Mouse (Mus musculus) spleen, postnatal 14 days (tissue): ENCODE measurements around the gene Cnmd.

ENCODE experiments used
- DNase-seq, 2 experiments: peaks; one replicate each; pipeline ENCODE4 v3.0.0; 2021 to 2022; ENCODE audit warnings: low spot score in 2 of 2

The Cnmd gene

DNA sequence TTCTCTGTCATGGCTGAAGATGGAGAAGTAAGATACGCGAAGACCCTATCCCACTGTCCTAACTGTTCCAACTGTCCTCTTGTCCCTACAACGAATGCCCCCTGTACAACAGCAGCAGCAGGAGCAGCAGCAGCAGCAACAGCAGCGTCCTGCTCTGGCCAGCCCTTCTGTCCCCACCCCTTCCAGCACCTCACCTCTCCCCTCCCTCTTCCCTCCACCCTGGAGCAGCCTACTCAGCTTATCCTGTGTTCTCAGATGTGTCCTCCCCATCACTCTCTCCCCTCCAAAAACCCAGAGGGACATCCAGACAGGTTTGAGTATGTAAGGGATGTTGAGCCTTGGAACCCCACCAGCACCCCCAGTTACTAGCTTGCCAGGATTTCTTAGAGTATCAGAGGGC lies at the start of gene Cnmd:
Cnmd (minus strand) TSS at position 170 of the 400 bp plus-strand sequence.
- DNase-seq: no peak

GRCm38 (mm10) chr14:79711301-79711700 lies 49.3 kb upstream of the Cnmd start:
- DNase-seq: no peak

- DNase-seq: no peak
Measured at GRCm38 (mm10) chr14:79703523-79704172, 41.7 kb upstream of the Cnmd start.

DNA sequence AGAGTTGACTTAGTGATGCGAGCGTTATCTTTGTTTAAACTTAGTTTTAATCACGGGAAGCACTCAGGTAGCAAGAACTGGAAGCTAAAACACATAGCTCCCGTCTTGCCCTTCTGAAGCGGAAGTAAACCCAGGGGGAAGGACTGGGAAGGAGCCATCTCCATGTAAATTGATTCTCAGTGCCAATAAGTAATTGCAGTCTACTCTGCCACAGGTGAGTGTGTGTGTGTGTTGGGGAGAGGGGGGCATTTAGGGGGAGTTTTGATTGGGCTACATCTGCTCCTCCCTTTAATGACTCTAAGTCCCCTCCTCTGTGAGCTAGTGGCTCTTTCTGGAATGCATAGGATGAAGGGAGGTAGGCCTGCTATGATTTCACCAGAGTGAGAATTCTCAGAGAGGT lies 39.6 kb upstream of the Cnmd start:
- DNase-seq: no peak

DNA sequence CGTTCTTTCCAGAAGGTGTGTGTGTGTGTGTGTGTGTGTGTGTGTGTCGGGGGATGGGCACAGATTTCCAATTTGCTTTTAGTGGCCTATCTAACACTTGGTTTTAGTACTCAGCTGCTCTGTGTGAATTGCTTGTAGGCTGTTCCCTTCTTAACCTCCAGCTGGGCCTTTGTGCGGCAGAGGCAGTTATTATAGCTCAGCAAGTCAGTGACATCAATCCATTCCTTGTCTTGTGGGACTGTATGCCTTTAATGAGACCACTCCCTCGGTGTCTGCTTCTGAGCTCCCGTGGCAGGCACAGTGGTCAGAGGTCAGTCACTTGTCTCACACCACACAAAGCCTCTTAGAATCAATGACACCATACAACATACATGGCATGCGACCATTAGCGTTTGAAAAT lies 39.1 kb upstream of the Cnmd start:
- DNase-seq: no peak

DNA sequence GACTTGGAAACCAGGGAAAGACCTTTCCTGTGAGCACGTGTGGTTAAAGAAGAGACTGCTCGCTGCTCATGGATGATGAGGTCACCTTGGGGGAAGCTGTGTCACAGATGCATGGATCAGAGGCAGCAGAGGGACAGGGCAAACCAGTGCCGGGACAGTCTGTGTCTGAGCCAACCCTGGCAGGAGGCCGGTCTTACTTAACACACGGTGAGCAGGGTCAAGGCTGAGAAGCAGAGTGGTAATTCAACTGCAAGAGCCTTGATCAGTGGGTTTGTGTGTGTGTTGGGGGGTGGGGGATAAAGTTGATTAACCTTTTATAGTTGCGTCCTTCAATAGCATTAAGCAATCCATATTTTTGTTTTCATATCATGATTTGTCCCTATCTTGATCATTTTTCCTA lies 37.4 kb upstream of the Cnmd start:
- no peak for DNase-seq

GRCm38 (mm10) chr14:79690068-79690844 lies 28.3 kb upstream of the Cnmd start:
- DNase-seq: no peak

GRCm38 (mm10) chr14:79680652-79681051 lies 18.7 kb upstream of the Cnmd start:
- DNase-seq: no peak

DNA sequence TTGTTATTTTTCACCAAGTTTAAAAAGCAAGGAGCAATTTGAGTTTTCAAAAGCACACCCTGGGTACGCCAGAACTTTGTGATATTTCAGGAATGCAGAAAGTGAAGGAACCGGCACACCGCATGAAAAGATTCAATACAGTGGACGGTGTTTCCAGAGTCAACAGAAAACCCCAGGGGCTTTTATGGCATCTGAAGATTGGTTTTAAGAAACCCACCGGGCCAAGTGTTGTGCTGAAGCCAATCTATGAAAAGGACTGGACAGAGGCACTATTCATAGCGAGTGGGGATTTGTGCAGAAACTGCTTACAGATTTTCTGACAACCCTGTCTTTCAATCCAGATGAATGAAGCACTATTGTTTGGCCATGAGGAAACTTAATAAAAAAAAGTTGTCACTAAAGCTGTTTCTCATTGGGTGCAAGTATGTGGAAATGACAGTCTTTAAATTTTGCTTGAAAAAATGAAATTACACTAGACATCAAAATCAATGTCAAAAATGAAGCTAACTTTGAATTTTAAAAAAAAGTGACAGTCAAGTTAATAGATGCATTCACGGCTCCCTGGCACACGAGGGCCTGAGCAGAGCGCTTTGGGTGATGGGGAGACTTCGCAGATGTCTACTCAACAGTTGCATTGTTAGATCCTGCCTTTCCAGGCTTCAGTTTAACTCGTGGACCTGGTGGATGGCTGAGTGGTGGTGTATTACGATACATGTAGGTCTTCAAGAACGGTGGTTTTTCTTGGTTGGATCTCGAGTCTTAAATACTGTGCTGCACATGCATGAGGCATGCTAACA lies 16.1 kb upstream of the Cnmd start:
- DNase-seq: no peak

DNA sequence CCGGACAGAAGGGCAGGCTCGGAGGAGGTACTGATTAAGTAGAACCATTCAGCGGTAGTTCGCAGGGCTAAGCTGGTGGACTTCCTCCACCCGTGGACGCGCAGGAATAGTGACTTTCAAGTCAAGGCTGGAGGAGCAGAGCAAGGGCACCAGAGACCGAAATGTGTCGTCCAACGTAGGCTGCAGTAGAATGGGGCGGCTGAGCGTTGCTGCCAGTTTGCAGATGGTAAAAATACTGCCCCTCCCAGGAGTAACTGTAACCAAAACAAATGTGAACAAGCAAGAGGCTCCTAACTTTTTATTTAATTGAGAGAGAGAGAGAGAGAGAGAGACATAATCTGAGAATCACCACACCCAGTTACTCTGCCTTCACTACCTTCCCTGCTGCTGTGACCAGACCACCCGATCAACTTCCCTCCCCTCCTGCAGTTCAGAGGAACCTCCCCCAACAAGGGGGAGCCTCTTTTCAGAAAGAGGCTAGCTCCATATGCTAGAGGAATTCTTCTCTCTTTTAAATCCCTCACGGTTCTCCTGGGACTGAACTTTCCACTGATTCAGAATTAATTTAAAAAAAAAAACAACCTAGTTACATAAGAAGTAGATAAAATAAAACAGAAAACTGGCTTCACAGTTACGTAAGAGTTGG lies 15.3 kb upstream of the Cnmd start:
- DNase-seq: no peak

DNA sequence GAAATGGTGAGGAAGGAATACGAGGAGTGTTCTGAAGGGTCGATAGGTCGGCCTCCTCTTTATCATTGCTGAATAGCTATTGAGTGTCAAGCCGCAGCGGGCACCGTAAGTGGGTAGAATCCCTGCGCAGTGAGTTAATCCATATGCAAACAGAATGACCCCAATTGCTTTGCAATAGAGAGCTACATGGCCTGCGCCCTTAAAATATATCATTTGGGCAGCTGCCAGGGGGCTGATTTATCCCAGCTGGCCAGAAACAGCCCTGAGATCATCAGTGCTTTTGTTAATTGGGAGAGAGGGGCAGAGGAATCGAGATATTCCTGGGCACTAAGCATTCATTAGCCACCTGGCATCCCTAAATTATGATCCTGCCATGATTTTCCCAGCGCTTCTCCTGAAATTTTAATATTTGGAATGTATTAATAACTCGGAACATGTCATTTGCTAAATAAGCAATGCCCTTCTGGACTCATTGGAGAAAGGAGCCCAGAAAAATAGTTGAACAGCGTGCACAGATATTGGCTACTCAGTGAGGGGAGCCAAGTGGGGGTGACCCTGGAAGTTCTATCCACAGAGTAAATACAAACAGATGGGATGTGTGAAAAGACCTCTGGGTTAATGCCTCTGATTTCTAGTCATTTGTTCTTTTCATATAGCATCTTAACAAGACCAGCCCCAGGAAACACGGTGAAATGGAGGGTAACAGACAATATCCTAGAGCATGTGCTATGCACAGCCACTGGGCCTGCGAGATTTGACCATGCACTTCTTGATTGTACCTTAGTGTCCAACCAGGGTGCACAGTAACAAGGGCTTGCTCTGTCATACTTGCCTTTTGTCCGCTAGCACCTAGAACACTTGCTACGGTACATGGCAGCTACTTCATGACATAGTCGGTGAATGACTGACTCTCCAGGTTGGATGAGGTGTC lies 11.4 kb upstream of the Cnmd start:
- DNase-seq: no peak

DNA sequence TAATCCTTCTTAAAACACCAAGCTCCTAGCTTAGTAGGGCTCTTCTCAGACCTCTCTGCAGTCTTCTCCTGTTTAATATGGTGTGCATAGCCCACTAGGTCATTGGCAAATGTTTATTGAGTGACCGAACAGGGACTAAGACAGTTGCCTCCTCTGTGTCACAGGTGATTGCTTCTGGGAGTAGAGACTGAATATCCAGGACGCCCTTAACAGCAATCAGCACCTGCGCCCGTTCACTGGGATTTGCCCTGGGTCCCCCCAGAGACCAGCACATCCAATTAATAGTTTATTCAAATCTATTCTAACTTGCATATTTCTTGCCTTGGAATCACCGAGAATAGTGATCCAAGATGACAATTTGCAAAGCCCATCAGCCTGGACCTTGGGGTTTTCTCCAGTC lies 10.6 kb upstream of the Cnmd start:
- no peak for DNase-seq

- DNase-seq: no peak
Measured at GRCm38 (mm10) chr14:79671008-79671407, 9.0 kb upstream of the Cnmd start.

- DNase-seq: peak; percentile 41 to 55
Measured at GRCm38 (mm10) chr14:79661005-79661917, 709 bp downstream of the Cnmd start.

DNA sequence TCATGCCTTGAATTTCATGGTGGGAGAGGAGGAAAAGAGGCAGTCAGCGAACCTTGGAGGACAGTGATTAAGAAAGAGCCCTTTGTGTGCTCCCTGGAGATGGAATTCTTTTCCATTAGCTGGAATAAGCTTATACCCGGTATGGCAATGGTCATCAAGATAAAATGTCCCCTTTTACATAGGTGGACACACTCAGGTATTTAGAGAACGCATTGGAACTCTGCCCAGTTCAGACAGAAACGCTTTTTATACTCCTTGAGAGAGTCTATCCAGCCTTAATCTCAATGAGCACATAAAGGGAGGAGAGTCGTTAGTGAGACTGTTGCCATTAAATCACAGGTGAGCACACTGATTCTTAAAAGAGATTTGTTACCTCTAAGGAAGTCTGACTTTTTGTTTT lies 1.5 kb downstream of the Cnmd start:
- DNase-seq: no peak

- no peak for DNase-seq
Measured at GRCm38 (mm10) chr14:79658748-79659508, 3.0 kb downstream of the Cnmd start.

GRCm38 (mm10) chr14:79658286-79658685 lies 3.7 kb downstream of the Cnmd start:
- DNase-seq: no peak

DNA sequence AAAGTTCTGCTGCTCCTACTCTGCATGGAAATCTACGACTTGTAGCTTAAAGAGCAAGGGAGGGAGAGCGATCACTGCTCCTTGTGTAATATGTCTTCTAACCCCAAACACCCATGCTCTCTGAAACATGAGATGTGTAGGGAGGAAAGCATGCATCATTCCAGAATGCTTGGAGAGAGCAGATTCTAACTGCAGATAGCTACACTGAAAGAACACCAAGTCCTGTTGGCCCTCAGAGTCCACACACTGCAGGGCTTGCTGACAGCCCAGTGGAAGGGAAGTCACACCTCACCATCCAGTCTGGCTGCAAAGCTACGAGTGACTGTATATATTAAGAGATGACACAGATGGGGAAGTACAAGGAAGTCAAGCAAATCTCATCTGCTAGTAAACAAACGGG lies 9.3 kb downstream of the Cnmd start:
- no peak for DNase-seq

- no peak for DNase-seq
Measured at GRCm38 (mm10) chr14:79649680-79650079, 12.3 kb downstream of the Cnmd start.
